Mouse (Mus musculus) adrenal gland, postnatal 14 days (tissue): ENCODE data around the gene Olfr166. TPM values are rescaled to one million over a fixed set of nuclear protein-coding genes. Genes with fewer than 3 reads are reported as not detected.
"Not testable (repeated sequence)": the region's sequence is repeated elsewhere in the genome, so short reads cannot be mapped to it uniquely, and the experiment has no call there.

ENCODE experiments used
- DNase-seq: peaks from one replicate; pipeline ENCODE4 v3.0.0; 2021; ENCODE audit warnings: mixed read lengths
- long read RNA-seq, 2 experiments: library from polyadenylated mRNA; stranded (forward); transcript quantifications; one replicate each; pipeline ENCODE4 v2.0.0; 2021
- total RNA-seq: library from RNA; stranded (reverse); gene quantifications from 2 replicates; pipeline ENCODE4 v1.2.3, GENCODE M21; 2021

Gene Olfr166
- total RNA-seq, result not detected in 2 replicates
- long read RNA-seq, experiment 1, result 0 reads
- long read RNA-seq, experiment 2, result 0 reads

GRCm38 (mm10) chr16:19483394-19483793 is at the start of gene Olfr166:
Olfr166 (plus strand) TSS chr16:19483694.
- DNase-seq, result no peak

- DNase-seq, result not testable (repeated sequence)
Observed at GRCm38 (mm10) chr16:19458741-19459140, 24.8 kb upstream of the Olfr166 start.

GRCm38 (mm10) chr16:19464365-19464764 is 19.1 kb upstream of the Olfr166 start:
- no peak for DNase-seq

- DNase-seq, result no peak
Observed at GRCm38 (mm10) chr16:19522166-19522565, 38.7 kb downstream of the Olfr166 start, which contains the start of gene Olfr167. Olfr167 (minus strand) TSS chr16:19522266.

GRCm38 (mm10) chr16:19535455-19535854 is 52.0 kb downstream of the Olfr166 start, which contains the start of gene Olfr168:
Olfr168 (minus strand) TSS chr16:19535555.
- DNase-seq, result no peak

Other genes with a start within 250 kb of the Olfr166 start
- gene Olfr164, start 169.6 kb upstream of the Olfr166 start, total RNA-seq, result not detected in 2 replicates
- gene Olfr165, start 60.6 kb upstream of the Olfr166 start, total RNA-seq, result not detected in 2 replicates
- not detected in 2 replicates for gene Olfr167, start 38.6 kb downstream of the Olfr166 start, total RNA-seq
- not detected in 2 replicates for gene Olfr168, start 51.9 kb downstream of the Olfr166 start, total RNA-seq
- gene Olfr169, start 88.1 kb downstream of the Olfr166 start, total RNA-seq, result not detected in 2 replicates
- not detected in 2 replicates for gene Olfr170, start 128.2 kb downstream of the Olfr166 start, total RNA-seq
- gene Olfr171, start 146.2 kb downstream of the Olfr166 start, total RNA-seq, result not detected in 2 replicates
- 0.15 TPM in 1 of 2 replicates, not detected in the other for gene Lamp3, start 222.7 kb downstream of the Olfr166 start, total RNA-seq